ENCODE assay signal across 29 mouse cellular contexts in the genomic region with DNA sequence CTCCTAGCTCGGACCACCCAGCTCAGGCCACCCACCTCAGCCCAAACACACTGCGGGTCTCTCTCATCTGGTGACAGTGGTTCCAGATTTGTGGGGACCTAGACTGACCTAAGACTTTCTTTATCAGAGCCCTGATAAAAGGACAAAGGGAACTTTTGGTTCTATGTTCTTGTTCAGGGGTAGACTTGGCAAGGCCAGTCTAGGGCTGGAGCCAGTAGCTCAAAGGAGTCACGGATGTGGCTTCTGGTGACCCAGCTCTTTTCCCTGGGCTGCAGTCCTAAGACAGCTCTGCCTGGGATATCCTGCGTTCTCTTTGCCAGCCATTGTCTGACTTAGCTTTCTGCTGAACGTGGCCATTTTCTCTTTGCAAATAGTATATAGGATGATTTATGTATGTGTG. TPM values are rescaled to one million over a fixed set of nuclear protein-coding genes. Genes with fewer than 3 reads are reported as not detected.
DNase-seq lines count a peak whose midpoint lies in the region; ATAC-seq and TF ChIP-seq lines count a peak whose summit lies in the region.
"Had no signal": no experiment of that assay in that cellular context is flagged by ENCODE, and none has a peak within 500 bp of the region (broad histone marks: within the 10 kb centered on the region; RNA-seq: fewer than 3 reads in every experiment).

No protein-coding gene starts in this region.

- no peaks in the 10 kb centered on the region for H3K27me3 ChIP-seq in forebrain, embryonic 10.5 days (ENCODE audit: poor library complexity, severe bottlenecking)
- no peaks in the 10 kb centered on the region for H3K27me3 ChIP-seq in forebrain, embryonic 15.5 days
- no peaks in the 10 kb centered on the region for H3K27me3 ChIP-seq in heart, postnatal 0 days (ENCODE audit: control insufficient read depth, insufficient read depth, low read length)
- H3K27me3 ChIP-seq in lung, embryonic 16.5 days (ENCODE audit: control insufficient read depth, insufficient read depth, low read depth, low read length): no peaks in the 10 kb centered on the region
- H3K27me3 ChIP-seq: CH12.LX; embryonic facial prominence, embryonic 15.5 days; forebrain, embryonic 13.5 days; hindbrain, embryonic 12.5 days; lung, embryonic 15.5 days; megakaryocyte, embryonic 14.5 days; midbrain, embryonic 13.5 days; stomach, embryonic 15.5 days had no signal

- TF ChIP-seq EP300 in heart, postnatal 0 days (IDR thresholded peaks at IDR 0.05; ENCODE audit: low read depth): no peak

- peaks cover 10% of the 10 kb centered on the region for H3K4me1 ChIP-seq in forebrain, embryonic 10.5 days
- H3K4me1 ChIP-seq in forebrain, embryonic 15.5 days: no peaks in the 10 kb centered on the region
- H3K4me1 ChIP-seq in heart, postnatal 0 days (ENCODE audit: control insufficient read depth, insufficient read depth): no peaks in the 10 kb centered on the region
- peaks cover 4% of the 10 kb centered on the region; the same call in 1 of the 2 replicates for H3K4me1 ChIP-seq in lung, embryonic 16.5 days (replicated peaks; ENCODE audit: control insufficient read depth, insufficient read depth, low read length)

- DNase-seq in forebrain, embryonic 10.5 days (ENCODE audit: extremely low spot score, low spot score): no peak
- DNase-seq in heart, postnatal 0 days (ENCODE audit: low spot score): no peak
- no peak for DNase-seq in heart, adult 8-10 months (ENCODE audit: low spot score)
- DNase-seq in lung, postnatal 4 days: no peak
- no peak for DNase-seq in right cerebral cortex, adult 18-20 months
- DNase-seq in testis, postnatal 10 days (ENCODE audit: low spot score): no peak
- DNase-seq: adrenal gland, adult 8-10 months; cerebellum, adult 2 months; cerebellum, postnatal 14 days; kidney, adult 8-10 months; kidney, postnatal 10 days; layer of hippocampus, adult 9-11 months; lung, postnatal 36 days; right cerebral cortex, postnatal 14 days; thymus, adult 18-20 months; thymus, postnatal 25 days had no signal

- H3K9ac ChIP-seq in forebrain, embryonic 15.5 days (replicated peaks): no peak overlapping the region
- H3K9ac ChIP-seq in heart, postnatal 0 days (replicated peaks; ENCODE audit: low read depth, low read length): no peak overlapping the region
- H3K9ac ChIP-seq in lung, embryonic 16.5 days (ENCODE audit: low read length): no peak overlapping the region
- H3K9ac ChIP-seq: embryonic facial prominence, embryonic 15.5 days; forebrain, embryonic 13.5 days; hindbrain, embryonic 12.5 days; liver, embryonic 14.5 days; lung, embryonic 15.5 days; midbrain, embryonic 13.5 days; stomach, embryonic 15.5 days had no signal

- peak overlapping the region; percentile 76; the same call in 1 of the 2 replicates for H3K27ac ChIP-seq in forebrain, embryonic 10.5 days
- no peak overlapping the region for H3K27ac ChIP-seq in forebrain, embryonic 15.5 days (replicated peaks)
- no peak overlapping the region for H3K27ac ChIP-seq in heart, postnatal 0 days (ENCODE audit: low read depth)
- no peak overlapping the region for H3K27ac ChIP-seq in lung, embryonic 16.5 days (ENCODE audit: low read length)
- H3K27ac ChIP-seq: embryonic facial prominence, embryonic 15.5 days; forebrain, embryonic 13.5 days; hindbrain, embryonic 12.5 days; liver, embryonic 14.5 days; lung, embryonic 15.5 days; midbrain, embryonic 13.5 days; stomach, embryonic 15.5 days had no signal

- ATAC-seq in forebrain, embryonic 15.5 days (replicated peaks): no peak
- ATAC-seq in heart, postnatal 0 days (ENCODE audit: insufficient read depth, low read depth): 0 out of 2 replicates have a peak, but pooled peaks have one; percentile 24
- ATAC-seq in lung, embryonic 16.5 days (ENCODE audit: low read depth): 0 out of 2 replicates have a peak, but pooled peaks have one; percentile 24
- ATAC-seq: forebrain, embryonic 13.5 days; midbrain, embryonic 13.5 days had no signal

- H3K4me3 ChIP-seq in forebrain, embryonic 10.5 days: no peak overlapping the region
- no peak overlapping the region for H3K4me3 ChIP-seq in forebrain, embryonic 15.5 days
- no peak overlapping the region for H3K4me3 ChIP-seq in heart, postnatal 0 days (ENCODE audit: low read depth, low read length)
- no peak overlapping the region for H3K4me3 ChIP-seq in lung, embryonic 16.5 days (ENCODE audit: low read length)
- H3K4me3 ChIP-seq: embryonic facial prominence, embryonic 15.5 days; forebrain, embryonic 13.5 days; hindbrain, embryonic 12.5 days; lung, embryonic 15.5 days; megakaryocyte, embryonic 14.5 days; midbrain, embryonic 13.5 days; stomach, embryonic 15.5 days had no signal

- H3K36me3 ChIP-seq in forebrain, embryonic 10.5 days (replicated peaks): no peaks in the 10 kb centered on the region
- H3K36me3 ChIP-seq in forebrain, embryonic 15.5 days: no peaks in the 10 kb centered on the region
- no peaks in the 10 kb centered on the region for H3K36me3 ChIP-seq in heart, postnatal 0 days (replicated peaks; ENCODE audit: control insufficient read depth, insufficient read depth, low read length)
- H3K36me3 ChIP-seq in lung, embryonic 16.5 days (ENCODE audit: control insufficient read depth, insufficient read depth, low read length): no peaks in the 10 kb centered on the region
- H3K36me3 ChIP-seq: embryonic facial prominence, embryonic 15.5 days; G1E; hindbrain, embryonic 12.5 days; lung, embryonic 15.5 days; midbrain, embryonic 13.5 days; stomach, embryonic 15.5 days had no signal

- TF ChIP-seq CTCF in heart, postnatal 0 days (IDR thresholded peaks at IDR 0.05; ENCODE audit: low read depth): no peak

- 88% methylated on average over 5 of the region's 5 CpGs for WGBS in forebrain, embryonic 10.5 days
- 90% methylated on average over 5 of the region's 5 CpGs for WGBS in forebrain, embryonic 15.5 days
- WGBS in heart, postnatal 0 days: 65% methylated on average over 5 of the region's 5 CpGs
- WGBS in lung, embryonic 16.5 days: 72% methylated on average over 5 of the region's 5 CpGs

- no peak overlapping the region for H3K4me2 ChIP-seq in forebrain, embryonic 15.5 days (replicated peaks)
- no peak overlapping the region for H3K4me2 ChIP-seq in heart, postnatal 0 days (ENCODE audit: low read depth, low read length)
- H3K4me2 ChIP-seq in lung, embryonic 16.5 days (ENCODE audit: low read depth, low read length): no peak overlapping the region
- H3K4me2 ChIP-seq: embryonic facial prominence, embryonic 15.5 days; forebrain, embryonic 13.5 days; heart, embryonic 11.5 days; hindbrain, embryonic 12.5 days; lung, embryonic 15.5 days; midbrain, embryonic 13.5 days; stomach, embryonic 15.5 days had no signal

- H3K9me3 ChIP-seq in forebrain, embryonic 10.5 days: no peaks in the 10 kb centered on the region
- no peaks in the 10 kb centered on the region for H3K9me3 ChIP-seq in forebrain, embryonic 15.5 days
- no peaks in the 10 kb centered on the region for H3K9me3 ChIP-seq in heart, postnatal 0 days (replicated peaks; ENCODE audit: control insufficient read depth, low read length)
- H3K9me3 ChIP-seq in lung, embryonic 16.5 days (ENCODE audit: control insufficient read depth, low read length): 0 out of 2 replicates have a peak, but pooled peaks cover 2% of the 10 kb centered on the region
- H3K9me3 ChIP-seq: embryonic facial prominence, embryonic 15.5 days; hindbrain, embryonic 12.5 days; lung, embryonic 15.5 days; midbrain, embryonic 13.5 days; stomach, embryonic 15.5 days had no signal

RNA-seq across cellular contexts. Expression of gene Irf2bp2, which starts 37.1 kb away (rescaled TPM):
- 3.0 and 3.4 TPM in 2 replicates for polyA plus RNA-seq in forebrain, embryonic 10.5 days (2016; fragmentation: Nextera tagmentation; extraction: Ambion mirVana)
- 10.5 and 11.1 TPM in 2 replicates for polyA plus RNA-seq in forebrain, embryonic 15.5 days (2015; fragmentation: Nextera tagmentation; extraction: Ambion mirVana)
- 132 and 175 TPM in 2 replicates for total RNA-seq in heart, postnatal 0 days (2014; rRNA removed; ENCODE audit: low replicate concordance)
- 9.6 and 9.8 TPM in 2 replicates for polyA plus RNA-seq in heart, postnatal 0 days (2015; fragmentation: Nextera tagmentation; extraction: Ambion mirVana)
- total RNA-seq in heart, adult 8-10 months (2022): 10 to 100 TPM; 41.8 to 60.9 (median 50.3) TPM
- 11.7 and 12.8 TPM in 2 replicates for polyA plus RNA-seq in lung, embryonic 16.5 days (2015; fragmentation: Nextera tagmentation; extraction: Ambion mirVana)
